Mouse (Mus musculus) limb, embryonic 13.5 days (tissue): ENCODE data around the gene Ankdd1a. TPM values are rescaled to one million over a fixed set of nuclear protein-coding genes. Genes with fewer than 3 reads are reported as not detected.

Source experiments
- ATAC-seq: fragments of 200-750 bp; cut with Nextera tagmentation; 2 replicates; pipeline ENCODE4 v1.8.0; 2017; ENCODE audit warnings: low read depth, moderate number of reproducible peaks, moderate TSS enrichment; ENCODE audit not compliant: low FRiP score
- H3K27ac ChIP-seq: fragments of 300-500 bp; sonication (generic); 2 replicates; pipeline ENCODE4 v1.5.1; 2015; ENCODE audit warnings: inconsistent platforms, mild to moderate bottlenecking, moderate library complexity
- H3K27me3 ChIP-seq: fragments of 300-500 bp; sonication (generic); 2 replicates; pipeline ENCODE4 v1.6.1; 2015; ENCODE audit warnings: mild to moderate bottlenecking, inconsistent platforms
- H3K36me3 ChIP-seq: fragments of 300-500 bp; sonication (generic); 2 replicates; pipeline ENCODE4 v1.6.1; 2015; ENCODE audit warnings: inconsistent platforms, mild to moderate bottlenecking, moderate library complexity
- H3K4me1 ChIP-seq: fragments of 300-500 bp; sonication (generic); 2 replicates; pipeline ENCODE4 v1.6.1; 2015; ENCODE audit warnings: inconsistent platforms
- H3K4me2 ChIP-seq: fragments of 300-500 bp; sonication (generic); replicated peaks from 2 replicates; pipeline ENCODE4 v1.6.1; 2015; ENCODE audit warnings: inconsistent platforms, mild to moderate bottlenecking, moderate library complexity
- H3K4me3 ChIP-seq: fragments of 300-500 bp; sonication (generic); 2 replicates; pipeline ENCODE4 v1.5.1; 2015; ENCODE audit warnings: moderate library complexity, mild to moderate bottlenecking, inconsistent platforms
- H3K9ac ChIP-seq: fragments of 300-500 bp; sonication (generic); 2 replicates; pipeline ENCODE4 v1.6.1; 2015; ENCODE audit warnings: mild to moderate bottlenecking, inconsistent platforms
- H3K9me3 ChIP-seq: fragments of 300-500 bp; sonication (generic); 2 replicates; pipeline ENCODE4 v1.6.1; 2016; ENCODE audit warnings: inconsistent platforms
- WGBS: fragments of 180-500 bp; shearing (Covaris S2); methylation state at CpG from one replicate; pipeline ENCODE4 v1.1.7; 2015; 5-methylcytosine and 5-hydroxymethylcytosine counted together
- polyA plus RNA-seq: library from polyadenylated mRNA; unstranded; fragments of >200 nt; fragmentation: Nextera tagmentation; extraction: Ambion mirVana; gene quantifications from 2 replicates; pipeline ENCODE4 v1.2.1, GENCODE M21; 2015

Ankdd1a gene
- not detected in 2 replicates for polyA plus RNA-seq

DNA sequence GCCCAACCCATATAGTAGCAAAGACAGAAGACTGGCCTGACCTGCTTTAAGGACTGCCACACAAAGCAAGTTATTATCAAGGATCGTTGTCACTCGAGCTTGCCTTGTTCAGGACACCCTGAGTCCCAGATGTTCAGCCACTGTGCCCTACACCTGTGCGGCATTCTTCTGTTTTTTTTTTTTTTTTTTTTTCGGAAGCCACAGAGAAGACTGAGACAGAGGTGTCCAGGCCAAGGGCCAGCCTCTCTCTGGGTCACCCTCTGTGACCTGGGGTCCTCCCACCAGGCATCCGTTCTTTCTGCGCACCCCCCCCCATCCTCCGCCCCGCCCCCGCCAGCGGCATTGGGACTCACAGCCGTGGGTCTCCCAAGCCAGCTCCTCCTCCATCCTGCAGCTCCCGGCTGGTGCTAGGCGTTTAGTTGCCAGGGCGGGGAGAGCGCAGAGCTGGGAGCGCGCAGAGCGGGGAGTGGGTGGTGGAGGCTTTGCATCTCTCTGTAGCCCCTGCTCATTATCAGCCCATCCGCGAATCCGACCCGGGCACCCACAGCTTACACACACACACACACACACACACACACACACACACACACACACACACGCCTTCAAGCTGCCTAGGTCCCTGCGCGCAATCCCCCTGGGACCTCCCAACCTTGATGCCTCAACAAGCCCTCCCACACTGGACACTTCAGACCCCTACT, at the start of gene Ankdd1a:
Gene Ankdd1a, minus strand, starts transcription at position 387 of the 698 bp plus-strand sequence.
- 5% methylated on average over 18 of the region's 25 CpGs for WGBS
- peak within 1 kb of the TSS; percentile 62 for H3K9ac ChIP-seq
- no peak within 1 kb of the TSS for H3K27ac ChIP-seq
- H3K36me3 ChIP-seq, result no peaks in the 10 kb centered on the region
- no peaks in the 10 kb centered on the region for H3K9me3 ChIP-seq
- H3K4me1 ChIP-seq, result peaks cover 16% of the 10 kb centered on the region
- peak within 1 kb of the TSS; percentile 34 for H3K4me3 ChIP-seq
- H3K4me2 ChIP-seq, result peak within 1 kb of the TSS; percentile 67
- peaks cover 8% of the 10 kb centered on the region; the same call in 1 of the 2 replicates for H3K27me3 ChIP-seq
- no peak for ATAC-seq

DNA sequence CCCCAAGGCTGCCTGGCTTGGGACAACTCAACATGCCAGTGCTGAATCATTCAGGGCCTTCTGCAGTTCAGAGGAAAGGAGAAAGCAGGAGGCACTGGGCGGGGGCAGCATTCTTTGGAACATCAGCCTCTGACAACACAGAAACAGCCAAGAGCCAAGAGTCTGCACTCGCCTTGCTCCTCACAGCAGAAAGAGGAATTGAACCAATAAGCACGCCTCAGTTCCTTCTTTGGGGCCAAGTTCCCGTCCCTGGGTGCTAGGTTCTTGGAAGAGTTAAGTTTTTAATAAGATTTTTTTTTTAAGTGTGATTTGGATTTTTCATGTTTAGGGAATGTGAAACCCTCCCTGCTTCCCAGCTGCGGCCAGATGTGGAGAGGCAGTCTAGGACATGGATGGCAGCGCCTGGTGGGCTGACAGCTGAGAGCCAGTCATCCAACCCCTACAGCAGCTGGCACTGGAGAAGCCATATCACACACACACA, 49.5 kb upstream of the Ankdd1a start:
- Histone ChIP-seq H3K9me3 (no peaks in the 10 kb centered on the region), H3K27ac (peak overlapping the region; percentile 69), H3K36me3 (peaks cover 45% of the 10 kb centered on the region), H3K9ac (no peak overlapping the region), H3K4me3 (no peak overlapping the region), H3K4me1 (peaks cover 17% of the 10 kb centered on the region), H3K27me3 (no peaks in the 10 kb centered on the region), H3K4me2 (no peak overlapping the region)
- peak; percentile 74; the same call in 1 of the 2 replicates for ATAC-seq
- 60% methylated on average over 6 of the region's 6 CpGs for WGBS

DNA sequence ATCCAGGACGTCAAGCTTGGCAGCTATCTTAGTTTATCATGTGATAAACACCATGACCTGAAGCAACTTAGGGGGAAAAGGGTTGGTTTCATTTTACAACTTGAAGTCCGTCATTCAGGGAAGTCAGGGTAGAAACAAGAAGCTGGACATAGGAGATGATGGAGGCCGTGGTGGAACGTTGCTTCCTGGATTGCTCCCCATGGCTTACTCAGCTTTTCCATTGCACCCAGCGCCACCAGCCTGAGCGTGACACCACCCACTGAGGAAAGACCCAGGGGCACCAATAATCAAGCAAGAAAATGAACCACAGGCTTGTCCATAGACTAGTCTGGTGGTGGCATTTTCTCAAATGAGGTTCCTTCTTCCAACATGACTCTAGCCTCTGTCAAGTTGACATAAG, 48.8 kb upstream of the Ankdd1a start:
- Histone ChIP-seq H3K27me3 (no peaks in the 10 kb centered on the region), H3K4me2 (no peak overlapping the region), H3K9ac (no peak overlapping the region), H3K36me3 (peaks cover 50% of the 10 kb centered on the region), H3K27ac (peak overlapping the region; percentile 69; the same call in 1 of the 2 replicates), H3K4me3 (no peak overlapping the region), H3K9me3 (no peaks in the 10 kb centered on the region), H3K4me1 (peaks cover 17% of the 10 kb centered on the region)
- ATAC-seq, result no peak
- 87% methylated on average over 6 of the region's 6 CpGs for WGBS

DNA sequence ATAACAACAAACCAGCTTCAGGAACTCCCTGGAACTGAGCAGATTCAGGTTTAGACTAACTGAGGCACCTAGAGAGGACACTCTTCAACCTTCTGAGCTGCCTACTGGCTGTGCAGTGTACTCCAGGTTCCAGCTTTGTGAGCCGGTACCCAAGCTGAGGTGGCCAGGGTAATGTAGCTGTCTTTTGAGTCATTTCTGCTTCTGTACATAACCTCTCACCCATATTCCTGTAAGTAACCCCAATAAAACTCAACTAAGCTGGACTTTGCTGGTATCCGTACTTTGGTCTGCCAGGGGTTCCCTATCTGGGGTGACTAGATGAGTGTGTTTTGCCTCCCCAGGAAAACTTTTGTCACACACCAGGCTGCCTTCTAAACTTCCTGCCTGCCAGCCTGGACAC, 44.7 kb upstream of the Ankdd1a start:
- Histone ChIP-seq H3K27ac (no peak overlapping the region), H3K4me3 (no peak overlapping the region), H3K36me3 (peaks cover 61% of the 10 kb centered on the region), H3K9ac (no peak overlapping the region), H3K4me2 (no peak overlapping the region), H3K9me3 (no peaks in the 10 kb centered on the region), H3K4me1 (peaks cover 22% of the 10 kb centered on the region), H3K27me3 (no peaks in the 10 kb centered on the region)
- WGBS, result 93% methylated on average over 2 of the region's 2 CpGs
- no peak for ATAC-seq

DNA sequence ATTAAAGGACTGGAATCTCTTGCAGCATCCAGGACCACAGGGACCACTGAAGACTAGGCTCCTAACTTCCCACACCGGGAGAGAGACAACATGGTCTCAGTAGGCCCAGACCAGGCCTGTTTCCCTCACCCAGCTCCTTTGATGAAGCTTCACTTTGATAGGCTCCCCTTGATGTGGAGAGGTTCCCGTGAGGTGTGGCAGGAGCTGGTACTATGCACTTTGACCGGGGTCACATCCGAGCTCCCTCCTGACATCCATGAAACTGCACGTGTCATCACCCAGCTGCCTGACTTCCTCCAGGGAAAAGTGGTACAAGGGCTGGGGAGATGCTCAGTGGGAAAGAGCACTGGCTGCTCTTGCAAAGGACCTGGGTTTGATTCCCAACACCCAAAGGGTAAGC, 43.1 kb upstream of the Ankdd1a start:
- Histone ChIP-seq H3K27ac (no peak overlapping the region), H3K4me3 (no peak overlapping the region), H3K36me3 (peaks cover 76% of the 10 kb centered on the region), H3K9me3 (no peaks in the 10 kb centered on the region), H3K27me3 (no peaks in the 10 kb centered on the region), H3K9ac (no peak overlapping the region), H3K4me1 (peaks cover 23% of the 10 kb centered on the region), H3K4me2 (no peak overlapping the region)
- WGBS, result 90% methylated on average over 5 of the region's 5 CpGs
- no peak for ATAC-seq

DNA sequence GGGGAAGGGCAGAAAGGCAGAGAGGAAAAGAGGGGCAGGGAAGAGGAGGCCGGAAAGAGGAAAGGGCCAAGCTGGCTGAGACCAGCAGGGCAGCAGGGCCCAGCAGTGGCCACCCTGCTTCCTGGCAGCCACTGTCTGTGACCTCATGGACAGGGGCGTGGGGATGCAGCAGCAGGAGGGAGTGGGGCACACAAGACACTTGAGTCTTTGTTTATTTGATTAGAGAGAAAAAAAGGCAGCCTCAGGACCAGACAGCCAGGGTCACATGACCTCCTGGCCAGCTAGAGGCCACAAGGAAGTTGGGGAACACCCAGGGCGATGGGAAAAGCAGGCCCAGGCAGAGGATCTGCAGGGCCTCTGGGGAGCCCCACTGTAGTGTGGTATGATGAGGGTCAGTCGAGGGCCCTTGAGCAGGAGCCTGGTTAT, 42.1 kb upstream of the Ankdd1a start:
- no peak for ATAC-seq
- no peak overlapping the region for H3K4me3 ChIP-seq
- H3K4me1 ChIP-seq, result peaks cover 23% of the 10 kb centered on the region
- no peak overlapping the region for H3K27ac ChIP-seq
- no peak overlapping the region for H3K9ac ChIP-seq
- H3K36me3 ChIP-seq, result peaks cover 81% of the 10 kb centered on the region
- no peaks in the 10 kb centered on the region for H3K9me3 ChIP-seq
- no peaks in the 10 kb centered on the region for H3K27me3 ChIP-seq
- WGBS, result 50% methylated on average over 4 of the region's 4 CpGs
- no peak overlapping the region for H3K4me2 ChIP-seq

DNA sequence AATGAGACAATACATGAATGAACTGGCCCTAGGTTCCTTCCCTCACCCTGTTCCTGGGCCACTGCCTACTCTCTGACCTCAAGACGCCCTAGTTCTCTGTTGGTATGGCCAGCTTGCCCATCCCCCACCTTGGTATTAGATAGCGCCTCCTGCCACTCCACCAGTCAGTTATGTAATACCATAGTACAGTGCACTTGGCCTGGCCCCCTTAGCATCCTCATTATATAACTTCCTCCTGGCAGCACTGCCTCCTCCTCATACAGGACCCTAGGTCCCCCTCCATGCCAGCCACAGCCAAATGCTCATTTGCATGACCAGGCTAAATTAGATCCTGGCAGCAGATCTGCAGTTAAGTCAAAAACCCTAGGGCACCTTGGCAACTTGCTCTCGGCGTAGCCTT, 41.0 kb upstream of the Ankdd1a start:
- H3K9me3 ChIP-seq, result no peaks in the 10 kb centered on the region
- H3K36me3 ChIP-seq, result peaks cover 81% of the 10 kb centered on the region
- ATAC-seq, result no peak
- H3K27ac ChIP-seq, result no peak overlapping the region
- peaks cover 23% of the 10 kb centered on the region for H3K4me1 ChIP-seq
- no peaks in the 10 kb centered on the region for H3K27me3 ChIP-seq
- no peak overlapping the region for H3K4me3 ChIP-seq
- no peak overlapping the region for H3K4me2 ChIP-seq
- H3K9ac ChIP-seq, result no peak overlapping the region
- 95% methylated on average over 4 of the region's 4 CpGs for WGBS

DNA sequence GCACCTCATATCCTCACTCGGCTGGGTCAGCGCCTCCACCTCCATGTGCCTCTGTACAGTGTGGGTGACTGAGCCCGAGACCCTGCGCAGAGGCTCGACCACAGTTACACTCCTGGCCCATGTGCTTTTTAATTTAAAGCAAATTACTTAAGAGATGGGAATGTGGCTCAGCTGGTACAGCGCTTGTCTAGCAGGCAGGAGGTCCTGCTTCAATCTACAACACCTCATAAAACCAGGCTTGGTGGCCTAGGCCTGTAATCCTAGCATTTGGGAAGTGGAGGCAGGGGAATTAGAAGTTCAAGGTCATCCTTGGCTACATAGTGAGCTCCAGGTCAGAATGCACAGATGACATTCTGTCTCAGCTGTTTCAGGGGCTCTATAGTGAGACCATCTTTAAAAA, 38.8 kb upstream of the Ankdd1a start:
- H3K4me1 ChIP-seq, result peaks cover 37% of the 10 kb centered on the region
- peaks cover 82% of the 10 kb centered on the region for H3K36me3 ChIP-seq
- ATAC-seq, result no peak
- no peak overlapping the region for H3K4me3 ChIP-seq
- H3K27ac ChIP-seq, result no peak overlapping the region
- H3K9ac ChIP-seq, result no peak overlapping the region; the same call in 1 of the 2 replicates
- H3K27me3 ChIP-seq, result no peaks in the 10 kb centered on the region
- no peak overlapping the region for H3K4me2 ChIP-seq
- WGBS, result 43% methylated on average over 6 of the region's 6 CpGs
- no peaks in the 10 kb centered on the region for H3K9me3 ChIP-seq

DNA sequence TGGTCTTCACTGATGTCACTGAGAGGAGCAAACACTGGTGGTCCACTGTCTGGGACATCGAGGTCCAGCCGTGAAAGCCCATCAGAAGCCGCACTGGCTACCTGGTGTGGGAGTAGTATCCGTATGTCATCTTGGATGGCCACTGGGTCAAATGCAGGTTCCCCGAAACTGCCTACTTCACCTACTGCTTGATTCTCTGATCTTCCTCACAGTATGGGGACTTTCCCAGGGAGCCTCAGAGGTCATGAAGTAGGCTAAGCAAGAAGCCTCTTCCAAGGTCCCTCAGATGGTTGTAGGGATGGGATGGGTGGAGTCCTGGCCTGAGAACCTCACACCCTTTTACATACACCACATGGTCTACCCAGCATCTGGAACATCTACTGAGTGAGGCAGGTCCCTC, 37.0 kb upstream of the Ankdd1a start:
- H3K4me1 ChIP-seq, result peaks cover 32% of the 10 kb centered on the region
- no peaks in the 10 kb centered on the region for H3K27me3 ChIP-seq
- no peak overlapping the region for H3K9ac ChIP-seq
- no peak overlapping the region for H3K4me3 ChIP-seq
- no peak for ATAC-seq
- 89% methylated on average over 5 of the region's 5 CpGs for WGBS
- H3K4me2 ChIP-seq, result no peak overlapping the region
- H3K27ac ChIP-seq, result no peak overlapping the region
- peaks cover 73% of the 10 kb centered on the region for H3K36me3 ChIP-seq
- H3K9me3 ChIP-seq, result no peaks in the 10 kb centered on the region

DNA sequence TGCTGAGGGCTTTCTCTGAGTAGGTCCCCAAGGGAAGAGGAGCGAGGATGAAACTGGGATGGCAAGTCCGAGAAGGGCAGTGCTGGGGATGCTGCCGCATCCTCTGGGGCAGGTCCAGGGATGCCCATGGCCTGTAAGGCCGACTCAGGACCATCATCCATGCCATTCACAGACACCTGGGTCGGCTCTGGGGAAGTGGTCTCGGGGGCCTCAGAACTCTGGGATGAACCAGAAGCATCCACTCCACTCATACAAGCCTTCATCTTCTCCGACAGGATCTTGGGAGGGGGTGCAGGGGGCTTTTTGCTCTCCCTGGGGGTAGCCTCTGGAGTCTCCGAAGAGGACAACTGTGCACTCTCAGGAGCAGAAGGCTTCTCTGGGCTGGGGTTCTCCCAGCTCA, 36.4 kb upstream of the Ankdd1a start:
- Histone ChIP-seq H3K4me2 (no peak overlapping the region), H3K27me3 (no peaks in the 10 kb centered on the region), H3K4me3 (no peak overlapping the region), H3K36me3 (peaks cover 67% of the 10 kb centered on the region), H3K4me1 (peaks cover 32% of the 10 kb centered on the region), H3K9ac (no peak overlapping the region), H3K9me3 (no peaks in the 10 kb centered on the region), H3K27ac (no peak overlapping the region)
- WGBS, result 92% methylated on average over 8 of the region's 8 CpGs
- ATAC-seq, result no peak

DNA sequence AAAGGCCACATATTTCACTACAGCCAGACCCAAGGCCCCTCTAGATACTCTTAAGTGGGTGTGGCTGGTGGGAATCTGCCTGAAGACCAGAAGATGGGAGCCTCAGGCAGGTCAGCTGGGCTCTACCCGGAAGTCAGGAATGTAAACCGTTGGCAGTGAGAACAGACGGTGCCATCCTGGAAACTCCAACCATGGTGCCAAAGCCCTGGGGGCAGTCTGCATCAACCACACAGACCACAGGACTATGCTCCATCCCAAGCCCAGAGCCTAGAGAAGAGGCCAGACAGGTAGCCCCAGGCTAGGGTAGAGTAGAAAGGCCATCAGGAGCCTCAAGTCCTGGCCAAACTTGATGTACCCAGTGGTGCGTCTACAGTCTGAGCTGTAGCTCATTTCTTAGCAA, 35.6 kb upstream of the Ankdd1a start:
- Histone ChIP-seq H3K27me3 (no peaks in the 10 kb centered on the region), H3K9ac (no peak overlapping the region), H3K27ac (peak overlapping the region; percentile 39; the same call in 1 of the 2 replicates), H3K4me2 (no peak overlapping the region), H3K4me1 (peaks cover 36% of the 10 kb centered on the region), H3K36me3 (peaks cover 61% of the 10 kb centered on the region), H3K9me3 (no peaks in the 10 kb centered on the region), H3K4me3 (no peak overlapping the region)
- 81% methylated on average over 4 of the region's 4 CpGs for WGBS
- no peak for ATAC-seq

DNA sequence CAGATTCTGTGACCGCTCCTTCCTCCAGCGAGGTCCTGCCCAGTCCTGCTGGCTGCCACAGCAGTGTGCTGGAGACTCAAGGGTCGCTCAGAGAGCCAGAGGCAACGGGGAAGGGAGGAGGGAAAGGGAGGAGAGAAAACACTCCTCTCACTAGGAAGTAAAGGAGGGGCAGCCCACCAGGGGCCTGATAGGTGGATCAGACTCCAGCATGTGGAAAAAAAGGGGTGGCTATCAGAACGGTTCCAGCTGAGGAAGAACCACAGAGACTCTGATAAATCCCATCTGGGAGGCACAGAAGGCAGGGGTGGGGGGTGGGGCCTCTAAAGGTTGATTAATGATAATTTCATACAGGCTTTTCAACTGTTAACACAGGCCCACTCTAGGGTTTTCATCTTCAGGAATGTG, 35.0 kb upstream of the Ankdd1a start:
- Histone ChIP-seq H3K9me3 (no peaks in the 10 kb centered on the region), H3K27me3 (no peaks in the 10 kb centered on the region), H3K9ac (0 out of 2 replicates have a peak overlapping the region, but pooled peaks have one; percentile 31), H3K4me1 (peaks cover 42% of the 10 kb centered on the region), H3K27ac (peak overlapping the region; percentile 39; the same call in 1 of the 2 replicates), H3K36me3 (peaks cover 55% of the 10 kb centered on the region), H3K4me2 (0 out of 2 replicates have a peak overlapping the region, but pooled peaks have one; percentile 9), H3K4me3 (no peak overlapping the region)
- WGBS, result 11% methylated on average over 5 of the region's 5 CpGs
- peak; percentile 8; the same call in 1 of the 2 replicates for ATAC-seq
